Mouse (Mus musculus) MEL (cell line): Measurements from ENCODE around the gene Slc22a15. TPM values are rescaled to one million over a fixed set of nuclear protein-coding genes. Genes with fewer than 3 reads are reported as not detected.

Experiments
- DNase-seq: peaks from one replicate; pipeline ENCODE4 v3.0.0; 2011; ENCODE audit warnings: low read depth, low spot score
- H3K27ac ChIP-seq: 2 replicates; pipeline ENCODE4 v1.5.1; 2012; ENCODE audit warnings: low read depth, mild to moderate bottlenecking, control low read depth, low read length, moderate library complexity; ENCODE audit not compliant: control insufficient read depth
- H3K27me3 ChIP-seq, 2 experiments: fragments of 150-350 bp in 1 of 2; sonication (generic) in 1 of 2; 2 replicates each; pipeline ENCODE4 v1.6.1; 2012; ENCODE audit warnings: low read length in 2 of 2, mild to moderate bottlenecking in 2 of 2, improper control_type of control experiment in 1 of 2, moderate library complexity in 1 of 2; ENCODE audit not compliant: insufficient read depth in 2 of 2, control insufficient read depth in 1 of 2
- H3K36me3 ChIP-seq, 2 experiments: 2 replicates each; pipeline ENCODE4 v1.6.1; 2012 to 2014; ENCODE audit warnings: low read length in 2 of 2, improper control_type of control experiment in 1 of 2, inconsistent platforms in 1 of 2, mild to moderate bottlenecking in 1 of 2; ENCODE audit not compliant: insufficient read depth in 2 of 2, control insufficient read depth in 1 of 2
- H3K4me1 ChIP-seq, 2 experiments: fragments of 150-350 bp in 1 of 2; sonication (generic) in 1 of 2; 2 replicates each; pipeline ENCODE4 v1.6.1; 2012; ENCODE audit warnings: low read length in 2 of 2, improper control_type of control experiment in 1 of 2, mild to moderate bottlenecking in 1 of 2; ENCODE audit not compliant: insufficient read depth in 2 of 2, control insufficient read depth in 1 of 2
- H3K4me3 ChIP-seq, 2 experiments: fragments of 150-350 bp in 1 of 2; sonication (generic) in 1 of 2; 2 replicates each; pipeline ENCODE4 v1.5.1; 2012; ENCODE audit warnings: low read depth in 2 of 2, low read length in 2 of 2, mild to moderate bottlenecking in 2 of 2, moderate library complexity in 2 of 2, control low read depth in 1 of 2, improper control_type of control experiment in 1 of 2; ENCODE audit not compliant: control insufficient read depth in 1 of 2, insufficient read depth in 1 of 2
- H3K79me2 ChIP-seq: 2 replicates; pipeline ENCODE4 v1.6.1; 2012; ENCODE audit warnings: mild to moderate bottlenecking, low read length, moderate library complexity; ENCODE audit not compliant: control insufficient read depth, poor library complexity, insufficient read depth
- H3K9ac ChIP-seq: 2 replicates; pipeline ENCODE4 v1.6.1; 2012; ENCODE audit warnings: low read depth, mild to moderate bottlenecking, control low read depth, low read length, moderate library complexity; ENCODE audit not compliant: control insufficient read depth, poor library complexity, severe bottlenecking
- H3K9me3 ChIP-seq: fragments of 150-350 bp; sonication (generic); replicated peaks from 2 replicates; pipeline ENCODE4 v1.6.1; 2012; ENCODE audit warnings: mild to moderate bottlenecking, low read length, improper control_type of control experiment, moderate library complexity; ENCODE audit not compliant: insufficient read depth
- CHD1 ChIP-seq: IDR thresholded peaks from 2 replicates; pipeline ENCODE4 v1.6.1; 2012; ENCODE audit warnings: low read depth, mild to moderate bottlenecking, inconsistent platforms, low read length, improper control_type of control experiment
- CHD2 ChIP-seq: IDR thresholded peaks from 2 replicates; pipeline ENCODE4 v1.6.1; 2011; ENCODE audit warnings: low read length, improper control_type of control experiment
- CTCF ChIP-seq, 3 experiments: IDR thresholded peaks in 2 of 3; conservative IDR thresholded peaks in 1 of 3; 2 replicates each; pipeline ENCODE4 v1.5.1; 2011 to 2012; ENCODE audit warnings: low read length in 3 of 3, low read depth in 2 of 3, mild to moderate bottlenecking in 2 of 3, improper control_type of control experiment in 1 of 3, inconsistent platforms in 1 of 3, mixed read lengths in 1 of 3, moderate library complexity in 1 of 3; ENCODE audit not compliant: control insufficient read depth in 1 of 3, insufficient read depth in 1 of 3, poor library complexity in 1 of 3, severe bottlenecking in 1 of 3
- E2F4 ChIP-seq: IDR thresholded peaks from 2 replicates; pipeline ENCODE4 v1.6.1; 2011; ENCODE audit warnings: low read depth, low read length, improper control_type of control experiment, borderline replicate concordance
- ETS1 ChIP-seq: IDR thresholded peaks from 2 replicates; pipeline ENCODE4 v1.6.1; 2012; ENCODE audit warnings: low read depth, mild to moderate bottlenecking, inconsistent platforms, low read length, improper control_type of control experiment, moderate library complexity
- GABPA ChIP-seq: IDR thresholded peaks from 2 replicates; pipeline ENCODE4 v1.6.1; 2012; ENCODE audit warnings: low read depth, mild to moderate bottlenecking, inconsistent platforms, low read length, improper control_type of control experiment, moderate library complexity
- GATA1 ChIP-seq: IDR thresholded peaks from 2 replicates; pipeline ENCODE4 v1.6.1; 2011; ENCODE audit warnings: low read depth, low read length, improper control_type of control experiment
- MAX ChIP-seq: IDR thresholded peaks from 2 replicates; pipeline ENCODE4 v1.6.1; 2011; ENCODE audit warnings: low read length, improper control_type of control experiment
- MAZ ChIP-seq: IDR thresholded peaks from 2 replicates; pipeline ENCODE4 v1.6.1; 2012; ENCODE audit warnings: low read depth, mild to moderate bottlenecking, inconsistent platforms, low read length, improper control_type of control experiment
- MEF2A ChIP-seq: IDR thresholded peaks from 2 replicates; pipeline ENCODE4 v1.6.1; 2014; ENCODE audit warnings: low read depth, mild to moderate bottlenecking, inconsistent platforms, low read length, improper control_type of control experiment; ENCODE audit not compliant: poor library complexity, insufficient replicate concordance, severe bottlenecking; ENCODE audit errors: extremely low read depth
- MXI1 ChIP-seq: IDR thresholded peaks from 2 replicates; pipeline ENCODE4 v1.6.1; 2011; ENCODE audit warnings: mild to moderate bottlenecking, low read depth, low read length, improper control_type of control experiment
- MYB ChIP-seq: IDR thresholded peaks from 2 replicates; pipeline ENCODE4 v1.6.1; 2011; ENCODE audit warnings: mild to moderate bottlenecking, low read depth, low read length, improper control_type of control experiment
- MYC ChIP-seq: IDR thresholded peaks from 2 replicates; pipeline ENCODE4 v1.6.1; 2011; ENCODE audit warnings: low read depth, mild to moderate bottlenecking, low read length, improper control_type of control experiment, moderate library complexity
- NRF1 ChIP-seq: IDR thresholded peaks from 2 replicates; pipeline ENCODE4 v1.6.1; 2014; ENCODE audit warnings: low read depth, mild to moderate bottlenecking, inconsistent platforms, low read length, improper control_type of control experiment, moderate library complexity; ENCODE audit not compliant: poor library complexity, insufficient read depth, severe bottlenecking
- POLR2A ChIP-seq, 2 experiments: IDR thresholded peaks; 2 replicates each; pipeline ENCODE4 v1.6.1; 2011 to 2012; ENCODE audit warnings: low read length in 2 of 2, mild to moderate bottlenecking in 2 of 2, control low read depth in 1 of 2, improper control_type of control experiment in 1 of 2, low read depth in 1 of 2, moderate library complexity in 1 of 2; ENCODE audit not compliant: control insufficient read depth in 1 of 2, insufficient read depth in 1 of 2, poor library complexity in 1 of 2
- POLR2AphosphoS5 ChIP-seq: IDR thresholded peaks from 2 replicates; pipeline ENCODE4 v1.6.1; 2012; ENCODE audit warnings: low read depth, borderline replicate concordance, mild to moderate bottlenecking, inconsistent platforms, low read length, moderate library complexity, mixed read lengths
- RAD21 ChIP-seq: IDR thresholded peaks from 2 replicates; pipeline ENCODE4 v1.6.1; 2011; ENCODE audit warnings: mild to moderate bottlenecking, low read depth, low read length, improper control_type of control experiment
- SMC3 ChIP-seq: IDR thresholded peaks from 2 replicates; pipeline ENCODE4 v1.6.1; 2011; ENCODE audit warnings: low read depth, low read length, improper control_type of control experiment
- TAL1 ChIP-seq: IDR thresholded peaks from 2 replicates; pipeline ENCODE4 v1.6.1; 2012; ENCODE audit warnings: mild to moderate bottlenecking, inconsistent platforms, low read length, moderate library complexity, mixed read lengths
- TBP ChIP-seq: IDR thresholded peaks from 2 replicates; pipeline ENCODE4 v1.8.0; 2011; ENCODE audit warnings: low read depth, low read length, improper control_type of control experiment
- TCF12 ChIP-seq: IDR thresholded peaks from 2 replicates; pipeline ENCODE4 v1.6.1; 2014; ENCODE audit warnings: low read depth, mild to moderate bottlenecking, inconsistent platforms, low read length, improper control_type of control experiment, moderate library complexity
- UBTF ChIP-seq: IDR thresholded peaks from 2 replicates; pipeline ENCODE4 v1.6.1; 2012; ENCODE audit warnings: low read depth, mild to moderate bottlenecking, inconsistent platforms, low read length, improper control_type of control experiment, moderate library complexity, borderline replicate concordance; ENCODE audit not compliant: insufficient read depth
- USF1 ChIP-seq: IDR thresholded peaks from 2 replicates; pipeline ENCODE4 v1.6.1; 2014; ENCODE audit warnings: low read depth, mild to moderate bottlenecking, inconsistent platforms, low read length, improper control_type of control experiment, moderate library complexity
- USF2 ChIP-seq, 2 experiments: IDR thresholded peaks; 2 replicates each; pipeline ENCODE4 v1.6.1; 2011 to 2012; ENCODE audit warnings: improper control_type of control experiment in 2 of 2, low read length in 2 of 2, borderline replicate concordance in 1 of 2, inconsistent platforms in 1 of 2, low read depth in 1 of 2, mild to moderate bottlenecking in 1 of 2; ENCODE audit not compliant: insufficient read depth in 1 of 2
- ZC3H11A ChIP-seq: IDR thresholded peaks from 2 replicates; pipeline ENCODE4 v1.6.1; 2012; ENCODE audit warnings: low read depth, mild to moderate bottlenecking, inconsistent platforms, low read length, improper control_type of control experiment
- ZNF384 ChIP-seq: IDR thresholded peaks from 2 replicates; pipeline ENCODE4 v1.6.1; 2012; ENCODE audit warnings: low read depth, mild to moderate bottlenecking, inconsistent platforms, low read length, improper control_type of control experiment
- polyA plus RNA-seq, 2 experiments: library from polyadenylated mRNA; stranded (reverse) in 1 of 2; unstranded in 1 of 2; fragments of >175 nt in 1 of 2; fragments of >200 nt in 1 of 2; gene quantifications; 2 replicates each; pipeline versions ENCODE4 v1.2.1 to v1.2.4; 2012; ENCODE audit warnings: low replicate concordance in 2 of 2, low read depth in 1 of 2; ENCODE audit not compliant: insufficient read length in 2 of 2, insufficient read depth in 1 of 2, missing spikeins in 1 of 2
- total RNA-seq: library from RNA; depleted of rRNA; stranded (reverse); fragments of 300-350 nt; gene quantifications from 2 replicates; pipeline ENCODE4 v1.2.3, GENCODE M21; 2012

Slc22a15 gene
- total and polyA plus RNA-seq, 3 experiments = 2.2 to 7.9 TPM; not detected in 1

- no peaks in the 10 kb centered on the region for H3K4me1 ChIP-seq
- no peak for TF ChIP-seq MAZ
- no peak for TF ChIP-seq TAL1
- no peak for TF ChIP-seq MXI1
- no peak for TF ChIP-seq UBTF
- no peak for TF ChIP-seq MEF2A
- no peak for TF ChIP-seq MYC
- no peak for TF ChIP-seq TCF12
- TF ChIP-seq E2F4 = no peak
- TF ChIP-seq USF2 (IDR thresholded peaks at IDR 0.05; ENCODE audit: borderline replicate concordance in 1 of 2, insufficient read depth in 1 of 2, low read depth in 1 of 2, low read length in 2 of 2) = no peak
- TF ChIP-seq ETS1 = no peak
- TF ChIP-seq MYB = no peak
- no peak for TF ChIP-seq CHD1
- TF ChIP-seq CTCF (IDR thresholded peaks at IDR 0.05 in 2 of 3, conservative IDR thresholded peaks at IDR 0.05 in 1 of 3; ENCODE audit: control insufficient read depth in 1 of 3, insufficient read depth in 1 of 3, low read depth in 2 of 3, low read length in 3 of 3, poor library complexity in 1 of 3, severe bottlenecking in 1 of 3) = no peak
- TF ChIP-seq MAX = no peak
- TF ChIP-seq POLR2A (IDR thresholded peaks at IDR 0.05; ENCODE audit: control insufficient read depth in 1 of 2, insufficient read depth in 1 of 2, low read depth in 1 of 2, low read length in 2 of 2, poor library complexity in 1 of 2) = no peak
- no peak for TF ChIP-seq GATA1
- TF ChIP-seq TBP = no peak
- TF ChIP-seq ZC3H11A = no peak
- H3K9ac ChIP-seq = no peak overlapping the region
- no peaks in the 10 kb centered on the region for H3K9me3 ChIP-seq
- H3K27ac ChIP-seq = no peak overlapping the region
- H3K27me3 ChIP-seq = no peaks in the 10 kb centered on the region
- DNase-seq = no peak
- no peak overlapping the region for H3K4me3 ChIP-seq
- H3K36me3 ChIP-seq = no peaks in the 10 kb centered on the region
- no peaks in the 10 kb centered on the region for H3K79me2 ChIP-seq
Measured at GRCm38 (mm10) chr3:101895376-101895910, 28.8 kb downstream of the Slc22a15 start.

GRCm38 (mm10) chr3:101885591-101885990, 38.7 kb downstream of the Slc22a15 start:
- Histone ChIP-seq H3K9ac (no peak overlapping the region), H3K79me2 (no peaks in the 10 kb centered on the region), H3K36me3 (no peaks in the 10 kb centered on the region), H3K4me3 (no peak overlapping the region), H3K9me3 (no peaks in the 10 kb centered on the region), H3K27me3 (no peaks in the 10 kb centered on the region), H3K27ac (no peak overlapping the region), H3K4me1 (no peaks in the 10 kb centered on the region)
- no peak for TF ChIP-seq POLR2A (IDR thresholded peaks at IDR 0.05; ENCODE audit: control insufficient read depth in 1 of 2, insufficient read depth in 1 of 2, low read depth in 1 of 2, low read length in 2 of 2, poor library complexity in 1 of 2)
- TF ChIP-seq MYB = no peak
- TF ChIP-seq TBP = no peak
- TF ChIP-seq E2F4 = no peak
- TF ChIP-seq ETS1 = no peak
- no peak for TF ChIP-seq RAD21
- TF ChIP-seq SMC3 = no peak
- TF ChIP-seq CHD2 = no peak
- TF ChIP-seq NRF1 = no peak
- TF ChIP-seq ZNF384 = no peak
- TF ChIP-seq USF1 = no peak
- no peak for TF ChIP-seq POLR2AphosphoS5
- no peak for TF ChIP-seq MAX
- TF ChIP-seq MYC = no peak
- TF ChIP-seq GABPA = no peak
- no peak for DNase-seq
